Mouse (Mus musculus): ENCODE data around the gene Ppm1j.

DNA sequence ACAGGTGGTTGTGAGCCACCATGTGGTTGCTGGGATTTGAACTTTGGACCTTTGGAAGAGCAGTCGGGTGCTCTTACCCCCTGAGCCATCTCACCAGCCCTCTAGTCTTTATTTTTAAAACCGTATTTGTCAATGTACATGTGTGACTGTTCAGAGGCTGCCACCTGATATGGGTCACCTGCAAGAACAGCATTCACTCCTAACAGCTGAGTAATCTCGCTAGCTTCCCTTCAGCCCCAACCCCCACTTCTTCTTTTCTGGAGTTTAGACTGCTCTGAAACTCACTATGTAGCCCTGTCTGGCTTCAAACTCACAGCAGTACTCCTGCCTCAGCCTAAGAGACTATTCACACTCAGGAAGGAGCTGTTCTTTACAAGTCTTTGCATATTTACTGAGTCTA is 41.6 kb downstream of the Ppm1j start:
- no peak for TF ChIP-seq ZC3H11A (IDR thresholded peaks at IDR 0.05; ENCODE audit: borderline replicate concordance, low read depth, low read length)
- TF ChIP-seq CHD2 (IDR thresholded peaks at IDR 0.05; ENCODE audit: low read depth, low read length), result no peak
- TF ChIP-seq ZNF384 (IDR thresholded peaks at IDR 0.05; ENCODE audit: low read depth, low read length), result no peak
- TF ChIP-seq HCFC1 (IDR thresholded peaks at IDR 0.05; ENCODE audit: borderline replicate concordance, insufficient read depth, low read length), result no peak
